Mouse (Mus musculus): ENCODE data around the gene Dnm1. TPM values are rescaled to one million over a fixed set of nuclear protein-coding genes. Genes with fewer than 3 reads are reported as not detected.

The Dnm1 gene
- total RNA-seq (2023), result under 1 TPM; 0.55 to 0.79 TPM

DNA sequence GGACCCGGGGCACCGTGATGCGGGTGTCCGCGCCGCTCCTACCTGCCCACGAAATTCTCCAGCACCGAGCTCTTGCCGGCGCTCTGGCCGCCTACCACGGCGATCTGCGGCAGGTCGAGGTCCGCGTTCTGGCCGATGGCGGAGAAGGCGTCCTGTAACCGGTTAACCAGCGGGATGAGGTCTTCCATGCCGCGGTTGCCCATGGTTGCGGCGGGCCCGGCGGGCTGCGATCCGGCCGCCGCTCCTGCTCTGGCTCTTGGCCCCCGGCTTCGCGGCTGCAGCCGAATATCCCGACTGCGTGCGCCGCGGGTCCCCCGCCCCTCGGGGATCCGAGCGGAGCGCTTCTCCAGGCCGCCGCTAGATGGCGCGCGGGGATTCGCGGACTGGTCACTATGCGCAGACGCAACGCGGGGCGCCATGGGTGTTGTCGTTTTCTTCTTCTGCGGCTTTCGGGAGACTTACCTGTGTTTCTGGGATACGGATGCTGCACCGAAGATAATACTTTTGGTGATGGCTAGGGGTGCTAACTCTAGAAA is at the start of gene Dnm1:
Gene Dnm1 (minus strand): TSS at position 332 of the 536 bp plus-strand sequence.

DNA sequence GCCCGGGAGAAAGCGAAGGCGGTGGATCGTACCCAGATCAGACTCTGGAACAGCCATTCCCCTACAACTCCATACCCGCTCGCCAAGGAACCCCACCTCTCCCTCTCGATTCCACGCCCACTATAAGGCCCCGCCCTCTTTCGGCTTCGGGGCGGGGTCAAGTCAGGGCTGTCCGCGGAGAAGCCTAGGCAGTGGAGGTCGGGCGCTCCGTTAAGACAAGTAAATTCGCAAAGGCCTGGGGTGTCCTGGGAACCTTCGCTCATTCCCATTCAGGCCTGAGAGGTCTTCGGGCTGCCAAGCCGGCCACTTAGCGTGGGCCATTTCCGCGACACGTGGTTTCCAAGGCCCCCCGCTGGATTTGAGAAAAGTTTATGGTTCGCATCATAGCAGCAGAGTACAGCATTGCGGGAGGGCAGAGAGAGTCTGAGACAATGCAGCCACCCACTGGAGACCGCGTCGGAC is 42.4 kb upstream of the Dnm1 start, which contains the start of gene Ptges2:
Gene Ptges2 (plus strand): TSS at position 413 of the 462 bp plus-strand sequence.

DNA sequence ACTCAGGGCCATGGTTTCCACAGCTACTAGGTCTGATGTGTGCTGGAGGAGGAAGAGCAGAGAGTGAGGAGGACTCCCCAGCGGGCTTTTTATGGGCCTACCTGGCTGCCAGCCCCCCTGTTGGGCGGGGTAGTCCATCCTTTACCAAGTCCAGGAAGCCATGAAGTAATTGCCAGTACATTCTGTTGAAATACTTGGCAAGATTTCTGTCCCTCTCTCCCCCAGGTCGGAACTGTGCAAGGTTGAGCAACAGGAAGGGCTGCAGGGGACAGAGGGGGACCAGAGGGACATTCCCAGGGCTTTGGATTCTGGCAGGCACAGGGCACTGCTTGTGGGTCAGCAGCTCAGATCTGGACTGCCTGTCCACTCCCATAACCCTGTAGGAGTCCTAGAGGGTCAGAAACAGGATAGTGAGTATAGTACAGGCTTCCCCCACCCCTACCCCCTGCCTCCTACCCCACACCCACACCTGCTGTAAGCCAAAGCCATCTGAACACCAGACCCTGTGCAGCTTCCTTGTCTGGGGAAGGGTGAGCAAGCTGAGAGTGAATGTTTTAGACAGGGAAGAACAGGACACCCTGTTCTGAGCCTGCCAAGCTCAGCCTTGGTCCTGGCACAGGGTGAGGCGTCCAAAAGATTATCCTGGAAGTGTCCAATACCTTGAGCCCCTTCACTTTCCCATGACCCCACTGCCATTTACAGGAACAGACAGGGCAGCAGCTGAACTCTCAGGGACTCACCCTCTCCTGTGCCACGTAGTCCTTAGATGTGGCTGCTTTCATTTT is 34.8 kb upstream of the Dnm1 start, which contains the start of gene Lcn2:
Gene Lcn2 (minus strand): TSS at position 547 of the 785 bp plus-strand sequence.

DNA sequence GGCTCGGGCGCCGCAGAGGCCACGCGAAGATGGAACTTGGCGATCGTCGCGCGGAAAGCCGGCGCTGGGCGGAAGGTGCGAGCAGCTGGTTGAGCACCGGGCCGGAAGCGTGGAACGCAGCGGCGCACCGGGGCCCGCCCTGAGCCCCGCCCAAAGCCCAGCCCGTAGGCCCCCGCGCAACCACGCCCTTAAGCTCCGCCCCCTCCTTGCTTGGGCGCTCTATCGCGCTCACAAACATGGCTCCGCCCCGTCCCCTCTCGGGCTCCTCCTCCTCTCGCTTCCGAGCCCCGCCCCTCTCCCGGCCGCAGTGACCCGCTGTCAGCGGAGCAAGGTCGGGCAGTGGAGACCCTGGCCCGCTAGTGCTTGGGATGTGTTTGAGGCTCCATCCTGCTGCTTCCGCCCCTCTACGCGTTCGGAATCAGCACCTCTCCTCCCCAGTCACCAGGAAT is 28.7 kb upstream of the Dnm1 start, which contains the start of gene 1110008P14Rik:
Gene 1110008P14Rik (minus strand): TSS at position 164 of the 449 bp plus-strand sequence.

DNA sequence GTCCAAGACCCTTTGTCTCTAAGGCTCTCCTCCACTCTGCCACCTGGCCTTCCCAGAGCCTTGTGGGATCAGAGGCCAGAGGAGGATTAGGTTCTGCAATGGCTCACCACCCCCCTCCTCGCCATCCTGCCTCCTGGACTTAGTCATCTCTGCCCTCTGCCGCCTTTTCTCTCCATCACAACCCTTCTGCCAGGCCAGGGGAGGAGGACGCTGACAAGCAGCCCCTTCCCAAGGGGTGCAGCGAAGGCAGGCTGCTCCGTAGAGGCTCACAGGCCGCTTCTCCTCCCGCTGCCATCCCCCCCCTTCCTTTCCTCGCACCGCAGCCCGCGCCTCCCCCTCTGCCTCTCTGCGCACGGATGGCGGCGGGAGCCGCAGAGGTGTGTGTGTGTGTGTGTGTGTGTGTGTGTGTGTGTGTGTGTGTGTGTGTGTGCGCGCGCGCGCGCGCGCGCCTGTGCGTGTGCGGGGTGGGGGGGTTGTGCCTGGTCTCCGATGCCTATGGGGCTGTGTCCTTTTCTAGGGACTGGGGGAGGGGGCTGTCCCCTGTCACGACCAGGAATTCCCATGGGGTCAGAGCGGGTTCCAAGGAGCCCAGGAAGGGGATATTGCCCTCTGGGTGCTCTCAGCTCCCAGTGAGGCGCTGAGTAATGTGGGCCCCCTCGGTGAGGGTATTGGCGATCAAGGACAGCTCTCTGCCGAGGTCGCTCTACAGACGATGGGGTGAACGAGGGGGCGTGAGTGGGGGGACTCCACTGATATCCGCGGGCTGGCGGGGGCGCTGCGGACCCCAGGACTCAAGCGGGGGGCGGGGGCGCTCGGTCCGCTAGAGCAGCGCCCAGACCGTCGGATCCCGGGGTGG is 759 bp downstream of the Dnm1 start, which contains the start of gene Ciz1:
Gene Ciz1 (plus strand): TSS at position 177 of the 856 bp plus-strand sequence.

DNA sequence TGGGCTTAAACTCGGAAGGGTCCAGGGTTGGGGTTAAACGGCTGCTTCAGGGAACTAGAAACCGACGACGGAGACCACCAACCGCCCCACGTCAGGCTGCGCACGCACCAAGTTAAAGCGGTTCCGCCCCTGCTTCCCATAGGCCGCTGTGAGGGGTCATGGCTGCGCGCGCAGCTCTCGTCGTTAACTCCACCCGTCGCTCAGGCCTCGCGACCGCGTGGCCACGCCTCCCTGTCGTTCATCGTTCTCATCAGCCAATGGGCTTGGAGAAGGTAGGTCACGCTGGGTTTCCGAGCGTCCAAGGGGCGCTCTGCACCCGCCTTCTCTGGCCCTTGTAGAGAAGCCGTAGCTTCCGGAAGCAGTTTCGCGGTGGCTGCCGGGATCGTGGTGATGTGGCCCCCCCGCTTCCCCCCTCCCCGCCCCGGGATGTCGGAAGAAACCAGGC is 65.2 kb downstream of the Dnm1 start, which contains the start of gene Swi5:
Gene Swi5 (minus strand): TSS at position 153 of the 445 bp plus-strand sequence.

DNA sequence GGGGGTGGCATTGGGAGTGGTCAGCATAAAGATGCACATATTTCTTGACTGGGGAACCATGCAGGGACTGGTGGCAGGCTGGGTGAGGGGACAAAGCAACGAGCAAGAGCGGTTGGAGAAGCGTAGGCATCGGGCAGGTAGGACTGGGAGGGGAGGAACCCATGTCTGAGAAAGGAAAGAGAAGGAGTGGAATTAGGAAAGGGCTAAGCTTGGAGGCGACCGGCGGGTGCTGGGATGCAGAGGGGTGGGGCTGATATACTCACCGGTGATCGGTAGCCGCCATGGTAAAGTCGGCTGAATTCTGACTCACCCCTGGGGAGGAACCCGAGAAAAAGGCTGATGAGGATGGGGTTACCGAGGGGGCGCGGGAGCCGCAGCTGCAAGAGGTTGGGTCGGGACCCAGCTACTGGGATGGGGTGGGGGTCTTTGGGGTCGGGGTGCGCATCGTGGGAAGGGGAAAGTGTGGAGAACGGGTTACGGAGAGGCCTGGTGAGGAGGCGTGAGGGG is 65.8 kb downstream of the Dnm1 start, which contains the start of gene Golga2:
Gene Golga2 (plus strand): TSS at position 51 of the 507 bp plus-strand sequence.

DNA sequence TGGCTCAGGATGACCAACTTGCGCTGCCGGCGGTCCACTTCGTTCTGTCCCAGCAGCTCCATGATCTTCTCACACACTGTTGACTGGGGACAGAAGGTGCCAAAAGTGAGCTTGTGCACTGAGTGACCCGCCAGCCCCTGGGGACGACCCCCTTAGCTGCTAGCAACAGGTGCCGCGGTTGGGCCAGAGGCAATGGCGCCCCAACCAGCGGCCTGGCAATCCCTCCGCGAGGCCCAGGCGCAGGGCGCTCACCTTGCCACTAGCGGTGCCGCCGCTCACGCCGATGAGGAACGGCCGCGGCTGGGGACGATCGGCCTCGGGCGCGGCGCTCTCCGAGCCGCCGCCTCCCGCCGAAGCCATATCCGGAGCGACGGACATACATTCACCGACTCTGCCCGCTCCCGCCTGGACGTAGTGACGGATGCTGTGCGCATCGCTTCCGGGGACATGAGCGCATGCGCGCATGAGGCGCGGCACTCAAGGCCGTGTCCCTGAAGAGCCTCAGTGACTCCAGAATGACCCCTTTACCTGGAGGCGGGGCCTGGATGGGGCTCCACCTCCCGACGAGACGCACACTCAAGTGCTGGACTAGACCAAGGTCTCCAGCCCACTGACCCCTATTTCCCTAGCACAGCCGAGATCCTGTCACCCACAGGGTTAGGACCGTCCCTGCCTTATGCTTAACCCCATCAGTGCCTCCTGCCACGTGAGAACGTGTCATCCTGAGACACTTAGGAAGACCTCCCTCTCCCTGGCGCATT is 93.3 kb downstream of the Dnm1 start, which contains the start of gene Uck1:
Gene Uck1 (minus strand): TSS at position 503 of the 761 bp plus-strand sequence.

Other genes starting within 250 kb of the Dnm1 start
- gene Prrc2b, start 202.3 kb downstream of the Dnm1 start, total RNA-seq (2023), result 10 to 100 TPM; 51.4 to 53.6 TPM
- gene Pomt1, start 116.7 kb downstream of the Dnm1 start, total RNA-seq (2023), result 10 to 100 TPM; 12.7 to 14.4 TPM
- gene Uck1, start 93.2 kb downstream of the Dnm1 start, total RNA-seq (2023), result 10 to 100 TPM; 44.1 to 49.4 TPM
- 10 to 100 TPM; 47.1 to 53.2 TPM for gene Golga2, start 66.0 kb downstream of the Dnm1 start, total RNA-seq (2023)
- 10 to 100 TPM; 72.0 to 75.6 TPM for gene Swi5, start 65.3 kb downstream of the Dnm1 start, total RNA-seq (2023)
- gene Ciz1, start 1.0 kb downstream of the Dnm1 start, total RNA-seq (2023), result 100 to 1,000 TPM in 1 of 2 experiments, 10 to 100 TPM in 1; 97.5 to 110 TPM
- 10 to 100 TPM; 17.3 to 23.5 TPM for gene 1110008P14Rik, start 28.6 kb upstream of the Dnm1 start, total RNA-seq (2023)
- gene Lcn2, start 34.9 kb upstream of the Dnm1 start, total RNA-seq (2023), result 1 to 10 TPM; 1.8 to 3.3 TPM
- 1 to 10 TPM; 7.3 to 9.8 TPM for gene Ptges2, start 42.6 kb upstream of the Dnm1 start, total RNA-seq (2023)
- gene Naif1, start 97.1 kb upstream of the Dnm1 start, total RNA-seq (2023), result 1 to 10 TPM; 6.8 to 9.2 TPM
- gene Slc25a25, start 98.1 kb upstream of the Dnm1 start, total RNA-seq (2023), result 10 to 100 TPM; 34.8 to 35.2 TPM
- gene Fam102a, start 182.0 kb upstream of the Dnm1 start, total RNA-seq (2023), result 10 to 100 TPM; 18.9 to 19.9 TPM
- gene Dpm2, start 217.5 kb upstream of the Dnm1 start, total RNA-seq (2023), result 10 to 100 TPM; 57.0 to 70.0 TPM
- under 1 TPM in 1 of 2 experiments, not detected in 1; 0.45 TPM for gene Pip5kl1, start 221.5 kb upstream of the Dnm1 start, total RNA-seq (2023)
- not detected for gene 9430097D07Rik, start 222.3 kb upstream of the Dnm1 start, total RNA-seq (2023)
- 10 to 100 TPM; 44.7 to 45.7 TPM for gene St6galnac4, start 233.8 kb upstream of the Dnm1 start, total RNA-seq (2023)
- gene St6galnac6, start 246.4 kb upstream of the Dnm1 start, total RNA-seq (2023), result 10 to 100 TPM; 40.6 to 40.8 TPM